Mouse (Mus musculus): ENCODE results near the gene Lrrtm4. TPM values are rescaled to one million over a fixed set of nuclear protein-coding genes. Genes with fewer than 3 reads are reported as not detected.

The Lrrtm4 gene
- polyA plus RNA-seq (2014; fragmentation: Nextera tagmentation; extraction: Ambion mirVana) = 0.97 and 0.99 TPM in 2 replicates

DNA sequence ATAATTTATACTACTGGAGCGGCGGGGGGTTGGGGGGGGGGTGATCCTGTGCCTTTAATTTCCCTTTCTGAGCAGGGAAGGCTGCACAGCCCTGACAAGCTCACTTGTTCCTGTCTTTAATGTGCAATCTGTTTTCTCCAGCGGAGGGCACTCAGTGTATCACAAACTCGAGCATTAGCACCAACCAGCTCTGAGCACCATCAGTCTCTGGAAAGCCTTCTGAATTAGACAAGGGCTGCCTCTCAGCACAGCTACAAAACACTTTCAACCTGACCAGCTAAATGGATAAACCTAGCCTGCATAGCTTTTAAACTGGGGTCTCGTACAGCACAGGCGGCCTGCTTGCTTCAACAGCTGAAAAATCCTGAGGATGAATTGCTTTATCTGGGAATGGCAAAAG is at the start of gene Lrrtm4:
Gene Lrrtm4 (plus strand): TSS at position 113 of the 400 bp plus-strand sequence.
- WGBS = 2% methylated on average over 6 of the region's 6 CpGs

DNA sequence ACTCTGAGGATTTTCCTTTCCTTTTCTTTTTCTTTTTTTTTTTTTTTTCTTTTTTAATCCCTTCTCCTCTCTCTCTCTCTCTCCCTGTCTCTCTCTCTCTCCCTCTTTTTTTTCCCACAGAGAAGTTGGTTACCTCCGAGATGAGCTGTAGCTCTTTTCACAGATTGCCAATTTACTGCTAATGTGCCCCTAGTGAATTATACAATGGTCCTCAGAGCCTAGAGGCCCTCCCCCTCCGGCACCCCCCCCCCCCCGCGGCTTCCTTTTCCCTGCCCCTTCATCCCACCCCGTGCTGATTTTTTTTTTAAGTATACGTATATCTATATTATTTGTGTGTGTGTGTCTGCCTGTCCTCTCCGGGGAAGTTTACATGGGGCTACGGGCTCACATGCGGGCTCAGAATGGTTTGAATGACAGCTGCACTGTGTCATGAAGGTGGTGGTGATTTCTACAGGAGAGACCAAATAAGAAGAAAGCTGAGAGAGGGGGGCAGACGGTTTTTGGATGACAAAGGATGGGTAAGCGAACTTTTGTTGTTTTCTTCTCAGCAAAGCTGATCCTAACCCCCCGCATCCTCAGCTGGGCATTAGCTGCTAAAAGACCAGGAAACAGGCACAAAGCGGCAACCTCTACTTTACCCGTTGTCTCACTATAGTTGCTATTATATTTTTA is 648 bp downstream of the Lrrtm4 start:
- Histone ChIP-seq H3K4me1 (ENCODE audit: control insufficient read depth, insufficient read depth, low read length) (no peaks in the 10 kb centered on the region), H3K36me3 (ENCODE audit: control insufficient read depth, insufficient read depth, low read length) (no peaks in the 10 kb centered on the region), H3K4me3 (ENCODE audit: low read length) (peak overlapping the region; percentile 35), H3K9ac (ENCODE audit: low read depth, low read length) (0 out of 2 replicates have a peak overlapping the region, but pooled peaks have one; percentile 18), H3K9me3 (ENCODE audit: control insufficient read depth, low read length) (no peaks in the 10 kb centered on the region), H3K27me3 (ENCODE audit: control insufficient read depth, insufficient read depth, low read length) (no peaks in the 10 kb centered on the region; the same call in 1 of the 2 replicates), H3K4me2 (replicated peaks; ENCODE audit: low read depth, low read length) (peak overlapping the region; percentile 53), H3K27ac (ENCODE audit: low read depth, low read length) (no peak overlapping the region)
- no peak for ATAC-seq (ENCODE audit: low FRiP score, low TSS enrichment)
- WGBS = 5% methylated on average over 14 of the region's 14 CpGs

More for the DNA sequence above, at the start of gene Lrrtm4:
- Histone ChIP-seq H3K27me3 (ENCODE audit: control insufficient read depth, insufficient read depth, low read length) (no peaks in the 10 kb centered on the region; the same call in 1 of the 2 replicates), H3K9me3 (ENCODE audit: control insufficient read depth, low read length) (no peaks in the 10 kb centered on the region), H3K4me3 (ENCODE audit: low read length) (peak within 1 kb of the TSS; percentile 35), H3K4me2 (replicated peaks; ENCODE audit: low read depth, low read length) (peak within 1 kb of the TSS; percentile 53), H3K36me3 (ENCODE audit: control insufficient read depth, insufficient read depth, low read length) (no peaks in the 10 kb centered on the region), H3K27ac (ENCODE audit: low read depth, low read length) (no peak within 1 kb of the TSS), H3K9ac (ENCODE audit: low read depth, low read length) (0 out of 2 replicates have a peak within 1 kb of the TSS, but pooled peaks have one; percentile 18), H3K4me1 (ENCODE audit: control insufficient read depth, insufficient read depth, low read length) (no peaks in the 10 kb centered on the region)
- peak; percentile 86; the same call in 1 of the 2 replicates for ATAC-seq (ENCODE audit: low FRiP score, low TSS enrichment)

DNA sequence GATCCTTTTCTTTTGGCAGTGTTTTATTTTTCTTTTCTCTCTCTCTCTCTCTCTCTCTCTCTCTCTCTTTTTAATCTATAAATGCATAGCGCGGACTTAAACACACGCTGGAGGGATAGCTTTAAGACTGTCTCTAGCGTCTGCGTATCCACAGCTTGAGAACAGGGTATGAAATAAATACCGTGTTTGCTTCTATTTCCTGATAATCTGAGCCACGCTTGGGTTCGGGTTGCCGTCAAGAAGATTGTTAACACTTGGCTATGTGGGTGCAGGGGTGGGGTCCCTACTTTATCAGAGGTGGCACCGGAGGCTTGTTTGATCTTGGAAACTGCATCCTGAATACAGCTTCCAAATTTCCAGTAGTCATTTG is 1.2 kb downstream of the Lrrtm4 start:
- no peaks in the 10 kb centered on the region for H3K4me1 ChIP-seq (ENCODE audit: control insufficient read depth, insufficient read depth, low read length)
- ATAC-seq (ENCODE audit: low FRiP score, low TSS enrichment) = no peak
- no peak overlapping the region for H3K27ac ChIP-seq (ENCODE audit: low read depth, low read length)
- H3K4me3 ChIP-seq (ENCODE audit: low read length) = peak overlapping the region; percentile 35
- peak overlapping the region; percentile 53 for H3K4me2 ChIP-seq (replicated peaks; ENCODE audit: low read depth, low read length)
- H3K9me3 ChIP-seq (ENCODE audit: control insufficient read depth, low read length) = no peaks in the 10 kb centered on the region
- H3K9ac ChIP-seq (ENCODE audit: low read depth, low read length) = no peak overlapping the region
- H3K27me3 ChIP-seq (ENCODE audit: control insufficient read depth, insufficient read depth, low read length) = no peaks in the 10 kb centered on the region; the same call in 1 of the 2 replicates
- no peaks in the 10 kb centered on the region for H3K36me3 ChIP-seq (ENCODE audit: control insufficient read depth, insufficient read depth, low read length)
- WGBS = 3% methylated on average over 10 of the region's 10 CpGs

DNA sequence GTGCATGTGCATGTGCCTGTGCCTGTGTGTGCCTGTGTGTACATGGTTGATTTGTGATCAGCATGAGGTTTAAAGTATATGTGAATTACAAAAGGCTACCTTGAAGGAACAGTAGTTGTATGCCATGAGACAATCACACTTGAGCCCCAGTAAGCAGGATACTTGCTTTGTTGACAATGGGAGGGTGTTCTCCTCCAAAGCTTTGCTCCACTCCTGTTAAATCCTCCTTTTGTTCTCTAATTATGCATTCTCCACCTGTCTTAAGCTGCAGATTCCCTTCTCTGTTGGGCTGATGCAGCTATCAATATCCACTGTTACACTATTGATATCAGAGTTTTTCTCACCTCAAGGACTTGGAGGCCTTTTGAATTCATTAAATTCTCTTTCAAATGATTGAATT is 38.2 kb downstream of the Lrrtm4 start:
- Histone ChIP-seq H3K27ac (ENCODE audit: low read depth, low read length) (no peak overlapping the region), H3K4me3 (ENCODE audit: low read length) (no peak overlapping the region), H3K9me3 (ENCODE audit: control insufficient read depth, low read length) (no peaks in the 10 kb centered on the region), H3K4me2 (replicated peaks; ENCODE audit: low read depth, low read length) (no peak overlapping the region), H3K4me1 (ENCODE audit: control insufficient read depth, insufficient read depth, low read length) (no peaks in the 10 kb centered on the region), H3K9ac (ENCODE audit: low read depth, low read length) (no peak overlapping the region), H3K36me3 (ENCODE audit: control insufficient read depth, insufficient read depth, low read length) (no peaks in the 10 kb centered on the region), H3K27me3 (ENCODE audit: control insufficient read depth, insufficient read depth, low read length) (no peaks in the 10 kb centered on the region)
- ATAC-seq (ENCODE audit: low FRiP score, low TSS enrichment) = no peak

DNA sequence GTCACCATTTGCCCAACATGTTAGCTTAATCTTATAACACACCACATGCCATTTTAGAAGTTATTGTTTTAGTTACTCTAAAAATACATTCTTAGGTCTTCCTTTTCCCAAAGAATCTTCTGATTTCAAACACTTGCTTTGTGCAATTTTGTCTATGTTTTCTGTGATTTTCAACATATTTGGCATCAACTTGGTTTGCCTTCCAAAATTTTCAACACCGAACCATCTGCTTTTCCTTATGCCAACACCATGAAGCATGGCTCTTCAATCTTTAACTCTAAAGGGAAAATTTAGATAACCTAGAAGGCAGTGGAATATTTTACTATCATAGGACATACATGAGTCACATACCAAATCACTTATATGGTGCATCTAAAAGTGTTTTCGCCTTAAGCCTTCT is 59.3 kb downstream of the Lrrtm4 start:
- Histone ChIP-seq H3K36me3 (ENCODE audit: control insufficient read depth, insufficient read depth, low read length) (no peaks in the 10 kb centered on the region), H3K4me3 (ENCODE audit: low read length) (no peak overlapping the region), H3K9ac (ENCODE audit: low read depth, low read length) (no peak overlapping the region), H3K4me2 (replicated peaks; ENCODE audit: low read depth, low read length) (no peak overlapping the region), H3K27me3 (ENCODE audit: control insufficient read depth, insufficient read depth, low read length) (no peaks in the 10 kb centered on the region), H3K27ac (ENCODE audit: low read depth, low read length) (no peak overlapping the region), H3K9me3 (ENCODE audit: control insufficient read depth, low read length) (no peaks in the 10 kb centered on the region), H3K4me1 (ENCODE audit: control insufficient read depth, insufficient read depth, low read length) (no peaks in the 10 kb centered on the region)
- no peak for ATAC-seq (ENCODE audit: low FRiP score, low TSS enrichment)
- WGBS = 95% methylated on average over 2 of the region's 2 CpGs

DNA sequence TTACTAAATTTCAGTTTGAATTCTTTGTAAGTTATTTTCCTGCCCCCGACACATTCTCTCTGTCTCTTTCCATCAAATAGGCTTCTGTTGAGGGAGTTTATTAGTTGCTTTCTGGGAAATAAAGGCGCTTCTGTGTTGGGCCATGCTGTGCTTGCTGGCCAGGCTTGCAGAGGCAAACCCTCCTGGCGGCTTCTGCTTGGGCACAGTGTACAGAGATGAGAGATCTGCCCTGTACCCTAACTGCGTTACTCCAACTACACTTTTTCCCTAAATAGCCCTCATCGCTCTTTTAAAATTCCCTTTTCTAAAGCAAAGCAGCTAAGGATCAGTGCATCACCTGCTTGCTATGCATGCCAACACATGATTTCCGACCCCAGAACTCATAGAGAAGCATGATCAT is 60.6 kb downstream of the Lrrtm4 start:
- 86% methylated on average over 6 of the region's 6 CpGs for WGBS
- no peak for ATAC-seq (ENCODE audit: low FRiP score, low TSS enrichment)

DNA sequence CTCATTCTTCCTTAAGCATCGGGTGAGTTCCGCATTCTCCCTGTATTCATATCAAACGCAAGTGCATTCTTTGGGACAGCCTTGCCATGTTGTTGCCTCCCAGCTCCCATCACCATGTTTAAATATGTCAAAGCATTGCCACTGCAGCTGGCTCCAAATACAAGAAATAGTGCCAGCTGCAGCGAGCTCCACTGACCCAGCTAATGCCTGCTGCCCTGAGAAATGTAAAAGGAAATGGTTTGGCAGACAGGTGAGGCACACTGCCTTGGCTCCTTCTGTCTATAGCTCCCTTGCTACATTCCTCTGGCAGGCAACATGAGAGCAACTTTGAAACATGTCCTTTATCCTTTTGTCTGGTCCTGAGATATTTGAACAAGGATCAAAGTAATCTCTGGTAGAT is 76.2 kb downstream of the Lrrtm4 start:
- H3K27me3 ChIP-seq (ENCODE audit: control insufficient read depth, insufficient read depth, low read length) = no peaks in the 10 kb centered on the region
- no peak overlapping the region for H3K9ac ChIP-seq (ENCODE audit: low read depth, low read length)
- no peaks in the 10 kb centered on the region for H3K36me3 ChIP-seq (ENCODE audit: control insufficient read depth, insufficient read depth, low read length)
- no peak for ATAC-seq (ENCODE audit: low FRiP score, low TSS enrichment)
- no peak overlapping the region for H3K4me3 ChIP-seq (ENCODE audit: low read length)
- no peak overlapping the region for H3K4me2 ChIP-seq (replicated peaks; ENCODE audit: low read depth, low read length)
- no peaks in the 10 kb centered on the region for H3K4me1 ChIP-seq (ENCODE audit: control insufficient read depth, insufficient read depth, low read length)
- WGBS = 86% methylated on average over 4 of the region's 4 CpGs
- no peak overlapping the region for H3K27ac ChIP-seq (ENCODE audit: low read depth, low read length)
- H3K9me3 ChIP-seq (ENCODE audit: control insufficient read depth, low read length) = no peaks in the 10 kb centered on the region

More for the DNA sequence above, 60.6 kb downstream of the Lrrtm4 start:
- H3K9ac ChIP-seq (ENCODE audit: low read depth, low read length) = no peak overlapping the region
- no peaks in the 10 kb centered on the region for H3K36me3 ChIP-seq (ENCODE audit: control insufficient read depth, insufficient read depth, low read length)
- H3K4me3 ChIP-seq (ENCODE audit: low read length) = no peak overlapping the region
- no peak overlapping the region for H3K27ac ChIP-seq (ENCODE audit: low read depth, low read length)
- no peak overlapping the region for H3K4me2 ChIP-seq (replicated peaks; ENCODE audit: low read depth, low read length)
- no peaks in the 10 kb centered on the region for H3K27me3 ChIP-seq (ENCODE audit: control insufficient read depth, insufficient read depth, low read length)
- no peaks in the 10 kb centered on the region for H3K4me1 ChIP-seq (ENCODE audit: control insufficient read depth, insufficient read depth, low read length)
- H3K9me3 ChIP-seq (ENCODE audit: control insufficient read depth, low read length) = no peaks in the 10 kb centered on the region

DNA sequence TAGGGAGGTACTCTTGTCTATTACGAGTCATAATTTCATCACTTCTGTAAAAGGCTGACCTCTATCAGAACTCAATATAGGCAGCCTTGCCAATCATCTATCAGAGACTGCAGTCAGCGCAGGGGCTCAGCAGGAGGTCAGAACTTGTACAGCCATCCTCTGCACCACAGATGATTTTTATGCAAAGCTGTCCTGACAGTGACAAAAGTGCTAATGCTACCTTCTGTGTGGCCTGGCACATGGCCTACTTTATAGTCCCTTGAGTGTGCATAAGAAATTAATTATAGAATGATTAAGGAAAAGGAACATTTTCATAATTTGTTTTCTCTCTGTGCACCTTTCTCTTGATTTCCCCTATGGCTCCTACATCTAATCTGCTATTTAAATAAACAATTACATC is 86.7 kb downstream of the Lrrtm4 start:
- no peak for ATAC-seq (ENCODE audit: low FRiP score, low TSS enrichment)
- Histone ChIP-seq H3K27me3 (ENCODE audit: control insufficient read depth, insufficient read depth, low read length) (no peaks in the 10 kb centered on the region), H3K4me1 (ENCODE audit: control insufficient read depth, insufficient read depth, low read length) (no peaks in the 10 kb centered on the region), H3K9ac (ENCODE audit: low read depth, low read length) (no peak overlapping the region), H3K9me3 (ENCODE audit: control insufficient read depth, low read length) (no peaks in the 10 kb centered on the region), H3K27ac (ENCODE audit: low read depth, low read length) (no peak overlapping the region), H3K4me2 (replicated peaks; ENCODE audit: low read depth, low read length) (no peak overlapping the region), H3K4me3 (ENCODE audit: low read length) (no peak overlapping the region), H3K36me3 (ENCODE audit: control insufficient read depth, insufficient read depth, low read length) (no peaks in the 10 kb centered on the region)
- WGBS = 86% methylated on average over 2 of the region's 2 CpGs

DNA sequence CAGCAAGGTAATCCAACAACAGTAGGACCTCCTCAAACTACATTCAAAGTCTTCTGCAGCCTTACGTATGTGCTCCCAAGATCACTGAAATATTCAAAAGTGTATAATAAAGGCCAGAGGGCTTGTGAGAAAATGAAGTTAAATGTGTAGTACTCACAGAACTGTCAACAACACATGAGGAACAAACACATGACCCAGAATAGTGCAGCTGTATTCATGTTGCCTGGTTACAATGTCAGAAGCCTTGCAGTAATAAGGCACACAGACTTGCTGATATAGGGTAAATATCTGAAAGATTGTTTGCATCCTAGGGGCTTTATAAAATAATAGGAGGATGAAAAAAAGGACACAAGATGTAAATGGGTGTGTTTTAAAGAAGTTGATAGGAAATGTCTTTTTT is 87.2 kb downstream of the Lrrtm4 start:
- Histone ChIP-seq H3K4me3 (ENCODE audit: low read length) (no peak overlapping the region), H3K27me3 (ENCODE audit: control insufficient read depth, insufficient read depth, low read length) (no peaks in the 10 kb centered on the region), H3K4me1 (ENCODE audit: control insufficient read depth, insufficient read depth, low read length) (no peaks in the 10 kb centered on the region), H3K9me3 (ENCODE audit: control insufficient read depth, low read length) (no peaks in the 10 kb centered on the region), H3K36me3 (ENCODE audit: control insufficient read depth, insufficient read depth, low read length) (no peaks in the 10 kb centered on the region), H3K9ac (ENCODE audit: low read depth, low read length) (no peak overlapping the region), H3K4me2 (replicated peaks; ENCODE audit: low read depth, low read length) (no peak overlapping the region), H3K27ac (ENCODE audit: low read depth, low read length) (no peak overlapping the region)
- WGBS = 94% methylated on average over 1 of the region's 1 CpGs
- ATAC-seq (ENCODE audit: low FRiP score, low TSS enrichment) = no peak
